Mouse (Mus musculus): ENCODE data around the gene Sh3bp5. TPM values are rescaled to one million over a fixed set of nuclear protein-coding genes. Genes with fewer than 3 reads are reported as not detected.
A peak's percentile ranks its signal among the peaks of the same experiment; 100 is the strongest.

Sh3bp5 gene
- polyA plus RNA-seq, 1 experiment from 2014 or later, result 13.6 TPM

GRCm38 (mm10) chr14:31367951-31368350 is 67.9 kb downstream of the Sh3bp5 start:
- H3K4me2 ChIP-seq (replicated peaks; ENCODE audit: low read depth, low read length), result no peak overlapping the region
- peaks cover 8% of the 10 kb centered on the region; the same call in 1 of the 2 replicates for H3K36me3 ChIP-seq (ENCODE audit: control insufficient read depth, insufficient read depth, low read length)
- ATAC-seq (ENCODE audit: low FRiP score) (no peak), DNase-seq (ENCODE audit: low spot score) (no peak)
- no peak overlapping the region for H3K4me3 ChIP-seq (ENCODE audit: low read depth, low read length)
- no peaks in the 10 kb centered on the region for H3K9me3 ChIP-seq (ENCODE audit: control insufficient read depth, low read length)
- 93% methylated on average over 7 of the region's 7 CpGs for WGBS
- H3K9ac ChIP-seq (ENCODE audit: low read depth, low read length), result no peak overlapping the region
- no peak overlapping the region for H3K27ac ChIP-seq (ENCODE audit: low read depth, low read length)
- no peaks in the 10 kb centered on the region for H3K27me3 ChIP-seq (ENCODE audit: control insufficient read depth, insufficient read depth, low read length)
- H3K4me1 ChIP-seq (replicated peaks; ENCODE audit: control insufficient read depth, insufficient read depth, low read length), result no peaks in the 10 kb centered on the region

GRCm38 (mm10) chr14:31365350-31365749 is 70.5 kb downstream of the Sh3bp5 start:
- Histone ChIP-seq H3K9ac (ENCODE audit: low read depth, low read length) (no peak overlapping the region), H3K9me3 (ENCODE audit: control insufficient read depth, low read length) (no peaks in the 10 kb centered on the region), H3K4me1 (replicated peaks; ENCODE audit: control insufficient read depth, insufficient read depth, low read length) (no peaks in the 10 kb centered on the region), H3K27me3 (ENCODE audit: control insufficient read depth, insufficient read depth, low read length) (no peaks in the 10 kb centered on the region), H3K4me3 (ENCODE audit: low read depth, low read length) (no peak overlapping the region), H3K4me2 (replicated peaks; ENCODE audit: low read depth, low read length) (no peak overlapping the region), H3K27ac (ENCODE audit: low read depth, low read length) (no peak overlapping the region), H3K36me3 (ENCODE audit: control insufficient read depth, insufficient read depth, low read length) (peaks cover 5% of the 10 kb centered on the region; the same call in 1 of the 2 replicates)
- peak; percentile 76 for DNase-seq (ENCODE audit: low spot score)
- ATAC-seq (ENCODE audit: low FRiP score), result no peak

GRCm38 (mm10) chr14:31364589-31364988 is 71.3 kb downstream of the Sh3bp5 start:
- H3K36me3 ChIP-seq (ENCODE audit: control insufficient read depth, insufficient read depth, low read length), result peaks cover 5% of the 10 kb centered on the region; the same call in 1 of the 2 replicates

GRCm38 (mm10) chr14:31362236-31362635 is 73.6 kb downstream of the Sh3bp5 start:
- Histone ChIP-seq H3K4me2 (replicated peaks; ENCODE audit: low read depth, low read length) (no peak overlapping the region), H3K4me1 (replicated peaks; ENCODE audit: control insufficient read depth, insufficient read depth, low read length) (no peaks in the 10 kb centered on the region), H3K4me3 (ENCODE audit: low read depth, low read length) (no peak overlapping the region), H3K9me3 (ENCODE audit: control insufficient read depth, low read length) (no peaks in the 10 kb centered on the region), H3K27me3 (ENCODE audit: control insufficient read depth, insufficient read depth, low read length) (no peaks in the 10 kb centered on the region), H3K27ac (ENCODE audit: low read depth, low read length) (no peak overlapping the region), H3K9ac (ENCODE audit: low read depth, low read length) (no peak overlapping the region), H3K36me3 (ENCODE audit: control insufficient read depth, insufficient read depth, low read length) (peaks cover 5% of the 10 kb centered on the region; the same call in 1 of the 2 replicates)
- no peak for ATAC-seq (ENCODE audit: low FRiP score)
- WGBS, result 89% methylated on average over 2 of the region's 2 CpGs
- DNase-seq (ENCODE audit: low spot score), result no peak

More at GRCm38 (mm10) chr14:31364589-31364988, 71.3 kb downstream of the Sh3bp5 start:
- 93% methylated on average over 4 of the region's 4 CpGs for WGBS
- Histone ChIP-seq H3K27me3 (ENCODE audit: control insufficient read depth, insufficient read depth, low read length) (no peaks in the 10 kb centered on the region), H3K9me3 (ENCODE audit: control insufficient read depth, low read length) (no peaks in the 10 kb centered on the region), H3K27ac (ENCODE audit: low read depth, low read length) (no peak overlapping the region), H3K9ac (ENCODE audit: low read depth, low read length) (no peak overlapping the region), H3K4me2 (replicated peaks; ENCODE audit: low read depth, low read length) (no peak overlapping the region), H3K4me1 (replicated peaks; ENCODE audit: control insufficient read depth, insufficient read depth, low read length) (no peaks in the 10 kb centered on the region), H3K4me3 (ENCODE audit: low read depth, low read length) (no peak overlapping the region)
- ATAC-seq (ENCODE audit: low FRiP score) (no peak), DNase-seq (ENCODE audit: low spot score) (no peak)

- Histone ChIP-seq H3K9me3 (ENCODE audit: control insufficient read depth, low read length) (no peaks in the 10 kb centered on the region), H3K4me1 (replicated peaks; ENCODE audit: control insufficient read depth, insufficient read depth, low read length) (no peaks in the 10 kb centered on the region), H3K4me2 (replicated peaks; ENCODE audit: low read depth, low read length) (no peak overlapping the region), H3K27me3 (ENCODE audit: control insufficient read depth, insufficient read depth, low read length) (no peaks in the 10 kb centered on the region), H3K36me3 (ENCODE audit: control insufficient read depth, insufficient read depth, low read length) (no peaks in the 10 kb centered on the region), H3K9ac (ENCODE audit: low read depth, low read length) (no peak overlapping the region), H3K4me3 (ENCODE audit: low read depth, low read length) (no peak overlapping the region), H3K27ac (ENCODE audit: low read depth, low read length) (no peak overlapping the region)
- no peak for DNase-seq (ENCODE audit: low spot score)
- no peak for ATAC-seq (ENCODE audit: low FRiP score)
- 91% methylated on average over 1 of the region's 1 CpGs for WGBS
Measured at GRCm38 (mm10) chr14:31345367-31345766, 90.5 kb downstream of the Sh3bp5 start.

GRCm38 (mm10) chr14:31343241-31343640 is 92.6 kb downstream of the Sh3bp5 start:
- Histone ChIP-seq H3K27me3 (ENCODE audit: control insufficient read depth, insufficient read depth, low read length) (no peaks in the 10 kb centered on the region), H3K4me1 (replicated peaks; ENCODE audit: control insufficient read depth, insufficient read depth, low read length) (no peaks in the 10 kb centered on the region), H3K9me3 (ENCODE audit: control insufficient read depth, low read length) (no peaks in the 10 kb centered on the region), H3K9ac (ENCODE audit: low read depth, low read length) (no peak overlapping the region), H3K36me3 (ENCODE audit: control insufficient read depth, insufficient read depth, low read length) (no peaks in the 10 kb centered on the region), H3K27ac (ENCODE audit: low read depth, low read length) (no peak overlapping the region), H3K4me2 (replicated peaks; ENCODE audit: low read depth, low read length) (no peak overlapping the region), H3K4me3 (ENCODE audit: low read depth, low read length) (no peak overlapping the region)
- DNase-seq (ENCODE audit: low spot score) (no peak), ATAC-seq (ENCODE audit: low FRiP score) (no peak)
- WGBS, result 87% methylated on average over 8 of the region's 8 CpGs

- Histone ChIP-seq H3K4me3 (ENCODE audit: low read depth, low read length) (no peak overlapping the region), H3K27me3 (ENCODE audit: control insufficient read depth, insufficient read depth, low read length) (no peaks in the 10 kb centered on the region), H3K9ac (ENCODE audit: low read depth, low read length) (no peak overlapping the region), H3K27ac (ENCODE audit: low read depth, low read length) (no peak overlapping the region), H3K36me3 (ENCODE audit: control insufficient read depth, insufficient read depth, low read length) (no peaks in the 10 kb centered on the region), H3K9me3 (ENCODE audit: control insufficient read depth, low read length) (no peaks in the 10 kb centered on the region), H3K4me1 (replicated peaks; ENCODE audit: control insufficient read depth, insufficient read depth, low read length) (no peaks in the 10 kb centered on the region), H3K4me2 (replicated peaks; ENCODE audit: low read depth, low read length) (peak overlapping the region; percentile 21)
- ATAC-seq (ENCODE audit: low FRiP score) (no peak), DNase-seq (ENCODE audit: low spot score) (no peak)
Measured at GRCm38 (mm10) chr14:31337947-31338346, 97.9 kb downstream of the Sh3bp5 start.

- no peaks in the 10 kb centered on the region for H3K27me3 ChIP-seq (ENCODE audit: control insufficient read depth, insufficient read depth, low read length)
- H3K36me3 ChIP-seq (ENCODE audit: control insufficient read depth, insufficient read depth, low read length), result no peaks in the 10 kb centered on the region
- ATAC-seq (ENCODE audit: low FRiP score) (no peak), DNase-seq (ENCODE audit: low spot score) (no peak)
- peak overlapping the region; percentile 54 for H3K4me2 ChIP-seq (replicated peaks; ENCODE audit: low read depth, low read length)
- no peaks in the 10 kb centered on the region for H3K9me3 ChIP-seq (ENCODE audit: control insufficient read depth, low read length)
- WGBS, result 53% methylated on average over 7 of the region's 7 CpGs
- H3K27ac ChIP-seq (ENCODE audit: low read depth, low read length), result no peak overlapping the region
- H3K9ac ChIP-seq (ENCODE audit: low read depth, low read length), result peak overlapping the region; percentile 81
- H3K4me1 ChIP-seq (replicated peaks; ENCODE audit: control insufficient read depth, insufficient read depth, low read length), result no peaks in the 10 kb centered on the region
- peak overlapping the region; percentile 61 for H3K4me3 ChIP-seq (ENCODE audit: low read depth, low read length)
Measured at GRCm38 (mm10) chr14:31337406-31337805, 98.5 kb downstream of the Sh3bp5 start.

GRCm38 (mm10) chr14:31336369-31337155 is 99.3 kb downstream of the Sh3bp5 start, which contains the start of gene Capn7:
Gene Capn7 (plus strand): TSS chr14:31336638.
- under 1% methylated on average over 74 of the region's 78 CpGs for WGBS

More at GRCm38 (mm10) chr14:31336369-31337155, 99.3 kb downstream of the Sh3bp5 start, which contains the start of gene Capn7:
- ATAC-seq (ENCODE audit: low FRiP score), result peak; percentile 98
- peak within 1 kb of the TSS; percentile 74 for H3K27ac ChIP-seq (ENCODE audit: low read depth, low read length)
- H3K4me2 ChIP-seq (replicated peaks; ENCODE audit: low read depth, low read length), result peak within 1 kb of the TSS; percentile 54
- no peaks in the 10 kb centered on the region for H3K9me3 ChIP-seq (ENCODE audit: control insufficient read depth, low read length)
- no peaks in the 10 kb centered on the region for H3K4me1 ChIP-seq (replicated peaks; ENCODE audit: control insufficient read depth, insufficient read depth, low read length)
- H3K36me3 ChIP-seq (ENCODE audit: control insufficient read depth, insufficient read depth, low read length), result no peaks in the 10 kb centered on the region
- peak; percentile 100 for DNase-seq (ENCODE audit: low spot score)
- peak within 1 kb of the TSS; percentile 61 for H3K4me3 ChIP-seq (ENCODE audit: low read depth, low read length)
- no peaks in the 10 kb centered on the region for H3K27me3 ChIP-seq (ENCODE audit: control insufficient read depth, insufficient read depth, low read length)
- H3K9ac ChIP-seq (ENCODE audit: low read depth, low read length), result peak within 1 kb of the TSS; percentile 81

Data from hindbrain, embryonic 11.5 days (tissue).